8 mouse cellular contexts compared by ENCODE assay signal in genomic region chr4:119167663-119168062, GRCm38 (mm10). TPM values are rescaled to one million over a fixed set of nuclear protein-coding genes. Genes with fewer than 3 reads are reported as not detected.
DNase-seq lines count a peak whose midpoint lies in the region; ATAC-seq and TF ChIP-seq lines count a peak whose summit lies in the region.

No protein-coding gene starts in this region.

- no peak for ATAC-seq in kidney, embryonic 16.5 days (ENCODE audit: low FRiP score, low TSS enrichment)
- ATAC-seq in common myeloid progenitor, adult 5-6 weeks (replicated peaks; ENCODE audit: low read depth, poor library complexity, severe bottlenecking) = peak; percentile 84
- ATAC-seq in limb, embryonic 14.5 days (ENCODE audit: low FRiP score, low read depth) = no peak
- 0 out of 2 replicates have a peak, but pooled peaks have one; percentile 61 for ATAC-seq in stomach, postnatal 0 days (ENCODE audit: low FRiP score, low TSS enrichment)

- 5% methylated on average over 4 of the region's 4 CpGs for WGBS in kidney, embryonic 16.5 days
- 6% methylated on average over 4 of the region's 4 CpGs for whole genome bisulfite sequencing in limb, embryonic 14.5 days
- 5% methylated on average over 4 of the region's 4 CpGs for WGBS in stomach, postnatal 0 days

- H3K9me3 ChIP-seq in kidney, embryonic 16.5 days (ENCODE audit: low read length) = no peaks in the 10 kb centered on the region
- H3K9me3 ChIP-seq in limb, embryonic 14.5 days (ENCODE audit: control insufficient read depth, low read length) = no peaks in the 10 kb centered on the region
- no peaks in the 10 kb centered on the region for H3K9me3 ChIP-seq in stomach, postnatal 0 days (ENCODE audit: control insufficient read depth, low read length)

- TF ChIP-seq POLR2A in limb, embryonic 14.5 days (IDR thresholded peaks at IDR 0.05; ENCODE audit: borderline replicate concordance, extremely low read depth, insufficient read depth, insufficient read length) = no peak
- TF ChIP-seq POLR2A in myocyte (IDR thresholded peaks at IDR 0.05; ENCODE audit: insufficient read length, low read depth) = no peak

- DNase-seq in kidney, adult 18-20 months = peak; percentile 85
- peak; percentile 68 to 77 for DNase-seq in gastrocnemius, adult 8-10 months (ENCODE audit: low spot score in 2 of 2)
- peak; percentile 80 to 89 for DNase-seq in kidney, adult 8-10 months
- peak; percentile 90 for DNase-seq in limb, embryonic 14.5 days (ENCODE audit: low spot score)
- DNase-seq in stomach, postnatal 0 days (ENCODE audit: low spot score) = peak; percentile 83

- no peak overlapping the region for H3ac ChIP-seq in myocyte (ENCODE audit: control insufficient read depth, insufficient read length)

- H3K79me2 ChIP-seq in myocyte (ENCODE audit: control insufficient read depth, insufficient read depth) = no peaks in the 10 kb centered on the region

- no peak overlapping the region for H3K4me3 ChIP-seq in kidney, embryonic 16.5 days (ENCODE audit: low read length)
- no peak overlapping the region for H3K4me3 ChIP-seq in limb, embryonic 14.5 days (replicated peaks; ENCODE audit: low read length)
- H3K4me3 ChIP-seq in myocyte = no peak overlapping the region
- H3K4me3 ChIP-seq in stomach, postnatal 0 days (ENCODE audit: low read depth, low read length) = no peak overlapping the region

- H3K4me1 ChIP-seq in kidney, embryonic 16.5 days (ENCODE audit: insufficient read depth, low read length) = peaks cover 2% of the 10 kb centered on the region
- H3K4me1 ChIP-seq in limb, embryonic 14.5 days (ENCODE audit: control insufficient read depth, insufficient read depth, low read length) = peaks cover 4% of the 10 kb centered on the region; the same call in 1 of the 2 replicates
- H3K4me1 ChIP-seq in stomach, postnatal 0 days (replicated peaks; ENCODE audit: control insufficient read depth, insufficient read depth) = no peaks in the 10 kb centered on the region

- no peak for TF ChIP-seq EP300 in stomach, postnatal 0 days (optimal IDR thresholded peaks at IDR 0.05)

- no peaks in the 10 kb centered on the region for H3K27me3 ChIP-seq in kidney, embryonic 16.5 days (ENCODE audit: insufficient read depth, low read length)
- H3K27me3 ChIP-seq in limb, embryonic 14.5 days (ENCODE audit: control insufficient read depth, insufficient read depth, low read length) = no peaks in the 10 kb centered on the region
- H3K27me3 ChIP-seq in myocyte (ENCODE audit: control insufficient read depth, insufficient read depth, insufficient read length) = no peaks in the 10 kb centered on the region
- no peaks in the 10 kb centered on the region for H3K27me3 ChIP-seq in stomach, postnatal 0 days (ENCODE audit: control insufficient read depth, insufficient read depth, low read length)

- TF ChIP-seq CTCF in stomach, postnatal 0 days (IDR thresholded peaks at IDR 0.05; ENCODE audit: low read depth) = peak; percentile 95

- H3K36me3 ChIP-seq in kidney, embryonic 16.5 days (ENCODE audit: insufficient read depth, low read length) = peaks cover 18% of the 10 kb centered on the region
- H3K36me3 ChIP-seq in limb, embryonic 14.5 days (ENCODE audit: control insufficient read depth, insufficient read depth, low read length) = peaks cover 25% of the 10 kb centered on the region
- no peaks in the 10 kb centered on the region for H3K36me3 ChIP-seq in myocyte (ENCODE audit: control insufficient read depth, insufficient read depth)
- H3K36me3 ChIP-seq in stomach, postnatal 0 days (ENCODE audit: control insufficient read depth, insufficient read depth, low read length) = peaks cover 9% of the 10 kb centered on the region

- H3K4me2 ChIP-seq in kidney, embryonic 16.5 days (replicated peaks; ENCODE audit: low read depth, low read length) = no peak overlapping the region
- H3K4me2 ChIP-seq in limb, embryonic 14.5 days (replicated peaks; ENCODE audit: low read depth, low read length, severe bottlenecking) = no peak overlapping the region
- H3K4me2 ChIP-seq in myocyte (ENCODE audit: low read depth) = no peak overlapping the region
- H3K4me2 ChIP-seq in stomach, postnatal 0 days (replicated peaks; ENCODE audit: low read depth) = no peak overlapping the region

- no peak overlapping the region for H3K27ac ChIP-seq in kidney, embryonic 16.5 days (ENCODE audit: low read length)
- H3K27ac ChIP-seq in limb, embryonic 14.5 days (replicated peaks; ENCODE audit: low read depth, low read length) = no peak overlapping the region
- H3K27ac ChIP-seq in stomach, postnatal 0 days (replicated peaks) = no peak overlapping the region

- no peak overlapping the region for H3K9ac ChIP-seq in kidney, embryonic 16.5 days (replicated peaks; ENCODE audit: low read length)
- no peak overlapping the region for H3K9ac ChIP-seq in limb, embryonic 14.5 days (ENCODE audit: low read depth, low read length, severe bottlenecking)
- H3K9ac ChIP-seq in stomach, postnatal 0 days (ENCODE audit: low read length) = no peak overlapping the region

TF ChIP-seq in myocyte, 11 proteins besides CTCF, POLR2A, EP300 and RAD21:
- TF ChIP-seq REST (IDR thresholded peaks at IDR 0.05; ENCODE audit: insufficient read depth, insufficient read length) = no peak
- peak; percentile 44 for TF ChIP-seq USF1 (IDR thresholded peaks at IDR 0.05; ENCODE audit: low read depth)

RNA-seq across cellular contexts. Expression of gene Zfp691, which starts 6.3 kb away (rescaled TPM):
- polyA plus RNA-seq in kidney, embryonic 16.5 days (2015; fragmentation: Nextera tagmentation; extraction: Ambion mirVana) = 9.5 and 9.8 TPM in 2 replicates
- total RNA-seq in common myeloid progenitor, adult 5-6 weeks (2017) = 4.1 and 5.2 TPM in 2 replicates
- 10 to 100 TPM; 15.2 to 18.5 (median 16.8) TPM for total RNA-seq in gastrocnemius, adult 8-10 months (2022)
- 10.6 and 13.1 TPM in 2 replicates for polyA plus RNA-seq in limb, embryonic 14.5 days (2012; rRNA removed)
- 7.2 TPM in 2 replicates for polyA plus RNA-seq in limb, embryonic 14.5 days (2014; fragmentation: Nextera tagmentation; extraction: Ambion mirVana)
- polyA plus RNA-seq in myocyte (2012; fragmentation: generic; extraction: Trizol) = 7.2 TPM
- 3.7 and 4.1 TPM in 2 replicates for polyA plus RNA-seq in stomach, postnatal 0 days (2015; fragmentation: Nextera tagmentation; extraction: Ambion mirVana)

RNA-seq across cellular contexts. Expression of gene Ermap, which starts 22.1 kb away (rescaled TPM):
- 1.4 and 1.8 TPM in 2 replicates for polyA plus RNA-seq in kidney, embryonic 16.5 days (2015; fragmentation: Nextera tagmentation; extraction: Ambion mirVana)
- total RNA-seq in common myeloid progenitor, adult 5-6 weeks (2017) = 74.0 and 90.5 TPM in 2 replicates
- total RNA-seq in gastrocnemius, adult 8-10 months (2022) = not detected
- polyA plus RNA-seq in limb, embryonic 14.5 days (2012; rRNA removed) = 1.7 and 2.1 TPM in 2 replicates
- polyA plus RNA-seq in limb, embryonic 14.5 days (2014; fragmentation: Nextera tagmentation; extraction: Ambion mirVana) = 0.97 and 1.6 TPM in 2 replicates
- 0.13 TPM for polyA plus RNA-seq in myocyte (2012; fragmentation: generic; extraction: Trizol)
- 0.40 and 0.42 TPM in 2 replicates for polyA plus RNA-seq in stomach, postnatal 0 days (2015; fragmentation: Nextera tagmentation; extraction: Ambion mirVana)

RNA-seq across cellular contexts. Expression of gene Svbp, which starts 27.4 kb away (rescaled TPM):
- 121 and 125 TPM in 2 replicates for polyA plus RNA-seq in kidney, embryonic 16.5 days (2015; fragmentation: Nextera tagmentation; extraction: Ambion mirVana)
- 26.0 and 219 TPM in 2 replicates for total RNA-seq in common myeloid progenitor, adult 5-6 weeks (2017)
- total RNA-seq in gastrocnemius, adult 8-10 months (2022) = 10 to 100 TPM in 2 of 4 experiments, 1 to 10 TPM in 2; 8.7 to 12.2 (median 10.1) TPM
- polyA plus RNA-seq in limb, embryonic 14.5 days (2012; rRNA removed) = 109 and 125 TPM in 2 replicates
- polyA plus RNA-seq in limb, embryonic 14.5 days (2014; fragmentation: Nextera tagmentation; extraction: Ambion mirVana) = 211 and 245 TPM in 2 replicates
- polyA plus RNA-seq in myocyte (2012; fragmentation: generic; extraction: Trizol) = 241 TPM
- polyA plus RNA-seq in stomach, postnatal 0 days (2015; fragmentation: Nextera tagmentation; extraction: Ambion mirVana) = 99.7 and 100 TPM in 2 replicates

RNA-seq across cellular contexts. Expression of gene Tmem269, which starts 50.4 kb away (rescaled TPM):
- polyA plus RNA-seq in kidney, embryonic 16.5 days (2015; fragmentation: Nextera tagmentation; extraction: Ambion mirVana) = not detected in 2 replicates
- total RNA-seq in common myeloid progenitor, adult 5-6 weeks (2017) = 0.59 TPM in 1 of 2 replicates, not detected in the other
- total RNA-seq in gastrocnemius, adult 8-10 months (2022) = under 1 TPM in 1 of 4 experiments, not detected in 3; 0.24 TPM
- 0.11 and 0.19 TPM in 2 replicates for polyA plus RNA-seq in limb, embryonic 14.5 days (2012; rRNA removed)
- not detected in 2 replicates for polyA plus RNA-seq in limb, embryonic 14.5 days (2014; fragmentation: Nextera tagmentation; extraction: Ambion mirVana)
- polyA plus RNA-seq in myocyte (2012; fragmentation: generic; extraction: Trizol) = 0.07 TPM
- 0.07 and 0.10 TPM in 2 replicates for polyA plus RNA-seq in stomach, postnatal 0 days (2015; fragmentation: Nextera tagmentation; extraction: Ambion mirVana)

RNA-seq across cellular contexts. Expression of gene Slc2a1, which starts 59.2 kb away (rescaled TPM):
- polyA plus RNA-seq in kidney, embryonic 16.5 days (2015; fragmentation: Nextera tagmentation; extraction: Ambion mirVana) = 98.6 and 98.8 TPM in 2 replicates
- total RNA-seq in common myeloid progenitor, adult 5-6 weeks (2017) = 6.1 and 7.9 TPM in 2 replicates
- 1 to 10 TPM; 4.6 to 9.8 (median 5.3) TPM for total RNA-seq in gastrocnemius, adult 8-10 months (2022)
- polyA plus RNA-seq in limb, embryonic 14.5 days (2012; rRNA removed) = 108 and 155 TPM in 2 replicates
- 134 and 141 TPM in 2 replicates for polyA plus RNA-seq in limb, embryonic 14.5 days (2014; fragmentation: Nextera tagmentation; extraction: Ambion mirVana)
- 55.8 TPM for polyA plus RNA-seq in myocyte (2012; fragmentation: generic; extraction: Trizol)
- polyA plus RNA-seq in stomach, postnatal 0 days (2015; fragmentation: Nextera tagmentation; extraction: Ambion mirVana) = 36.9 and 39.8 TPM in 2 replicates

Comparison
In these comparisons a context has a peak if more than half of its experiments do, and no peak if none do; other contexts are left out.
1. ATAC-seq: peak in common myeloid progenitor, adult 5-6 weeks (single experiment) and stomach, postnatal 0 days (single experiment); none in kidney, embryonic 16.5 days (single experiment) and limb, embryonic 14.5 days (single experiment).
2. Peak in every context shown above with its lines, with median percentiles within 50 percentile points of each other: DNase-seq.